Mouse (Mus musculus): ENCODE results near the gene Ceacam15.

DNA sequence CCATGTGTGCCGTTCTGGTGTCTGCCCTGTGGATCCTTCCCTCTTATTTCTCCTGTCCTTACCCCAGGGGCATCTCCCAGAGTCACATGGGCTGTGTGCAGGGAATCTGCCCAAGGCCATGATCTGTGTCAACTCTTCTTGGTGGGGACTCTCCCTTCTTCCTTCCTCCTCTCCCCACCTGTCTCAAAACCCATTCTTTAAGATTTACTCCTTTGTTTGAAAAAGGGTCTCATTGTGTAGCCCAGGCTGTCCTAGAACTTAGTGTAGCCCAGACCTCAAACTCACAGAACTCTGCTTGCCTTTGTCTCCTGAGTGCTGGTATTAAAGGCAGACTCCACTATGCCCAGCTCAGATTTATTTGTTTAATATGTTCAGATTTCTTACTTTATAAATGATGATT lies at the start of gene Ceacam15:
- no peak for TF ChIP-seq CTCF (IDR thresholded peaks at IDR 0.05; ENCODE audit: control insufficient read depth, insufficient read depth, insufficient read length)
- TF ChIP-seq MYOG (IDR thresholded peaks at IDR 0.05; ENCODE audit: control insufficient read depth, extremely low read depth, insufficient read length): no peak
- TF ChIP-seq MYOD1 (IDR thresholded peaks at IDR 0.05; ENCODE audit: control insufficient read depth, insufficient read length, low read depth): no peak

Data from C2C12 (cell line).